Mouse (Mus musculus) limb, embryonic 10.5 days (tissue): ENCODE measurements around the gene Med19. TPM values are rescaled to one million over a fixed set of nuclear protein-coding genes. Genes with fewer than 3 reads are reported as not detected.
"Not testable (repeated sequence)": the region's sequence is repeated elsewhere in the genome, so short reads cannot be mapped to it uniquely, and the experiment has no call there.

Experiments used
- DNase-seq: peaks from one replicate; pipeline ENCODE4 v3.0.0-alpha.2; 2017; ENCODE audit warnings: low spot score
- H3K27ac ChIP-seq: fragments of 300-500 bp; sonication (generic); 2 replicates; pipeline ENCODE4 v1.5.1; 2016; ENCODE audit warnings: mild to moderate bottlenecking
- H3K27me3 ChIP-seq: fragments of 300-500 bp; sonication (generic); 2 replicates; pipeline ENCODE4 v1.6.1; 2016; ENCODE audit warnings: low read depth, mild to moderate bottlenecking; ENCODE audit not compliant: poor library complexity, severe bottlenecking
- H3K36me3 ChIP-seq: fragments of 300-500 bp; sonication (generic); 2 replicates; pipeline ENCODE4 v1.6.1; 2016; ENCODE audit warnings: mild to moderate bottlenecking, moderate library complexity
- H3K4me1 ChIP-seq: fragments of 300-500 bp; sonication (generic); 2 replicates; pipeline ENCODE4 v1.6.1; 2016
- H3K4me3 ChIP-seq: fragments of 300-500 bp; sonication (generic); 2 replicates; pipeline ENCODE4 v1.5.1; 2016; ENCODE audit warnings: mild to moderate bottlenecking, moderate library complexity
- H3K9me3 ChIP-seq: fragments of 300-500 bp; sonication (generic); replicated peaks from 2 replicates; pipeline ENCODE4 v1.6.1; 2016; ENCODE audit warnings: mild to moderate bottlenecking
- WGBS: fragments of 180-500 bp; shearing (Covaris S2); methylation state at CpG from one replicate; pipeline ENCODE4 v1.1.7; 2016; 5-methylcytosine and 5-hydroxymethylcytosine counted together
- polyA plus RNA-seq: library from polyadenylated mRNA; unstranded; fragments of >200 nt; fragmentation: Nextera tagmentation; extraction: Ambion mirVana; gene quantifications from 2 replicates; pipeline ENCODE4 v1.2.1, GENCODE M21; 2016

Med19 gene
- polyA plus RNA-seq, 1 experiment from 2014 or later, result 41.1 TPM

DNA sequence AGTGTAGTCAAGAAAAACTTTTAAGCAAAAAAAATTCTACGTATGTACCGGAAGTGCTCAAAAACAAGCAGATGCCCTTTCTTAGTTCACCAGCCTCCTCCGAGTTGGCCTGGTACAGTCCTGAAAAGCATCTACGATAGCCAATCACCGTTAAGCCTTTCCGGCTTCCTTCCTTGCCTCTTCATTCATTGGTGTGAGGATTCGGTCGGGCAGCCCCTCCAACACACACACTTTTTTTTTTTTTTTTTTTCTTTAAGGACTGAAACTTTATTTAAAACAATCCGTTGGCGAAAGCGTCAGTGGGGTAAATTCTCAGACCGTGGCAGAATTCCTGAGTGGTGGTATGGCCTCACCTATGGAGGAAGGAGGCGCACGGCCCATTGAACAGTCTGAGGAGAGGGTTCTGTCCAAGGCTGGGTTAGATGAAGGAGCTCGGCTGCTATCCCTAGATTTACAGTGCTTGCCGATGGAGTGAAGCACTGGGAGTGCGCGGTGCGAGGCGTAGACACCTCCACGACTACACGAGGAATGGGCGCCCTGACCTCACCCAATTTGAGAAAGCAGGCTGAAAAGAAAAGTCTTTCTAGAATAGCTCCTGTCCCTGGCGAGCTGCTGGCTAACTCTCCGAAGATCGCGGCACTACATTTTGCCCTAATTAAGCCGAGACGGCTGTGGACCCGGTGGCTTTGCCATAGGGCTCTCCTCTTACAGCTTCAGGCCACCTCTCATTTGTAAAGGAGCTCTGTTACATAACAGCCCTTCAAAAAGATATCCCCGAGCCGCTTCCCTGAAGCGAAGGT lies 37.6 kb downstream of the Med19 start:
- Histone ChIP-seq H3K27ac (peak overlapping the region; percentile 96), H3K27me3 (no peaks in the 10 kb centered on the region), H3K36me3 (peaks cover 8% of the 10 kb centered on the region), H3K4me3 (peak overlapping the region; percentile 83), H3K4me1 (peaks cover 19% of the 10 kb centered on the region), H3K9me3 (no peaks in the 10 kb centered on the region)
- WGBS, result under 1% methylated on average over 33 of the region's 33 CpGs
- peak; percentile 67 for DNase-seq

DNA sequence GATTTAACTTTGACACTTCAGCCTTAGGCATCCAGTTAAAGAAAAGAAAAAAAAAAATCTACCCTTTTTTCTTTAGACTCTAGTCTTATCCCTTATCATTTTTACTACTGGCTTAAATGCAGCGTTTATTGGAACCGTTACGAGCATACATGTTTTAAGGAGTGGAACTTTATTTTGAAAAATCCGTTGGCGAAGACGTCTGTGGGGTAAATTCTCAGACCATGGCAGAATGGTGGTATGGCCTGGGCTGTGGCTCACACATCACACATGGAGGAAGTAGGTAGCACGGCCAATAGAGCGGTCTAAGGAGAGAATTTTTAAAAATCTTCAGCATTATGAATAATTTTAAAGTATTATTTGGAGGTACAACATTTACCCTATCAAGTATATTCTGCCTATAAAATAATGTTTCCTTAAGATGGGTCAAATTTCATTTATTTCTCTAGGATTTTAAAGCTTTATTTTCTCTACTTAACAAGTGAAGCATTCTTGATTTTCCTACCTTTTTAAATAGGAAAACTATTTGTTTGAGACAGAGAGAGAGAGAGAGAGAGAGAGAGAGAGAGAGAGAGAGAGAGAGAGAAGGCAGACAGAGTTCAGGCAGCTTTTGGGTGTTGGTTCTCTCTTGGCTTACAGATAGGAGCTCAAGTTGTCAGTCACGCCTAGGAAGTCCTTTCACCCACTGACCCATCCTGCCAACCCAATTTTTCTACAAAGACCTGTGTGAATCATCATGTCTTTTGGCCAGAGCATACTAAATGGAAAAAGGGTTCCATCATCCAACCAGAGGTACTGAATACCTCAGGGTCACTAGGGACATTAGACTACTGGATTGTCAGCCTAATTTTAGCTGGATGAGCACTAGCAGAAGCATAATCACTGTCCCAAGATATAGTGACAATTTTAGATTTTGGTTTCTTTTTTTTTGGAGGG lies 38.5 kb downstream of the Med19 start:
- peak overlapping the region; percentile 96 for H3K27ac ChIP-seq
- 40% methylated on average over 9 of the region's 9 CpGs for WGBS
- peak overlapping the region; percentile 83 for H3K4me3 ChIP-seq
- H3K4me1 ChIP-seq, result peaks cover 19% of the 10 kb centered on the region
- no peak for DNase-seq
- H3K36me3 ChIP-seq, result peaks cover 8% of the 10 kb centered on the region
- no peaks in the 10 kb centered on the region for H3K27me3 ChIP-seq
- no peaks in the 10 kb centered on the region for H3K9me3 ChIP-seq

DNA sequence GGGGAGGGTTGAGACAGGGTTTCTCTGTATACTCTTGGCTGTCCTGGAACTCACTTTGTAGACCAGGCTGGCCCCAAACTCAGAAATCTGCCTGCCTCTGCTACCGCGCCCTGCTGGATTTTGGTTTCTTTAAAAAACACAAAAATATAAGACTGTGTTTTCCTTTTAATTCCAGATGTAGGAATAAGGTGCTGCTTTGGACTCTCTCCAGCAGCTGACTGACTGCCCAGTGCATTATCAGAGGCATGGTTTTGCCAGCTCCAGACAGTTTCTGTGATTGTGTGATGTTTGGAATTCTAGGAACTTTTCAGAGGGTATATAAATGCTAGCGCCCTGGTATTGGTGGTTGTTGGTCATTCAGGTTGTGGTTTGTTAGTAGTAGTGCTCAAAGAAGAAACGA lies 39.2 kb downstream of the Med19 start:
- H3K4me1 ChIP-seq, result peaks cover 19% of the 10 kb centered on the region
- H3K27me3 ChIP-seq, result no peaks in the 10 kb centered on the region
- H3K27ac ChIP-seq, result no peak overlapping the region
- 93% methylated on average over 4 of the region's 4 CpGs for WGBS
- H3K9me3 ChIP-seq, result no peaks in the 10 kb centered on the region
- no peak for DNase-seq
- H3K36me3 ChIP-seq, result peaks cover 14% of the 10 kb centered on the region
- no peak overlapping the region for H3K4me3 ChIP-seq

DNA sequence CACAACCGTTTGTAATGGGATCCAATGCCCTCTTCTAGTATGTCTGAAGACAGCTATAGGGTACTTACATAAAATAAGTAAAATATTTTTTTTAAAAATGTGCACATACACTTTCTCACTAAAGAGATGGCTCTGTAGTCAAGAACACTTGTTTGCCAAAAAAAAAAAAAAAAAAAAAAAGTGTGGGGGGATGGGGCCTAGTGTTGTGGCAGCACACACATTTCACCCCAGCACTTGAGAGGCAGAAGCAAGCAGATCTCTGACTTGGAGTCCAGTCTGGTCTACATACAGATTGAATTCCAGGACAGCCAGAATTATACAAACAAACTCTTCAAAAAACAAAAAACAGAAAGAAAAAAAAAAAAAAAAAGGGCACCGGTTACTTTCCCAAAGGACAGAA lies 42.5 kb downstream of the Med19 start:
- Histone ChIP-seq H3K4me1 (peaks cover 12% of the 10 kb centered on the region), H3K36me3 (peaks cover 45% of the 10 kb centered on the region), H3K9me3 (no peaks in the 10 kb centered on the region), H3K4me3 (no peak overlapping the region), H3K27me3 (no peaks in the 10 kb centered on the region), H3K27ac (no peak overlapping the region)
- DNase-seq, result no peak
- WGBS, result 93% methylated on average over 2 of the region's 2 CpGs

DNA sequence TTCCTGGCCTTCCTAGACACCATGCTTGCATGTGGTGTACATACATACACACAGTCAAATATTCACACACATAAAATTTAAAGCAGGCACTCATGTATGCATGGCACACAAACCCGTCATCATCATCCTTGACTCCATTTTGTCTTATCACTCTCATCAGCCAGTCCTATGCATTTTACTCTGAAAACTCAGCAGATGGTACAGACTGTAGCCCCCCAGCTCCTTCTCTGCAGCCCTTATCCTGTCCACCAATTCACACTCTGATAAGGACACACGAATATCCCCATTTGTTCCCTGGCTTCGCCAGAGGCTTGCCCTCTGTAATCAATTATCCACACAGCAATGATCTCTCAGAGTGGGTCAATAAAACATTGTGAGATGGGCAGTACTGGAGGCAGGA lies 43.0 kb downstream of the Med19 start:
- WGBS, result 82% methylated on average over 3 of the region's 3 CpGs

DNA sequence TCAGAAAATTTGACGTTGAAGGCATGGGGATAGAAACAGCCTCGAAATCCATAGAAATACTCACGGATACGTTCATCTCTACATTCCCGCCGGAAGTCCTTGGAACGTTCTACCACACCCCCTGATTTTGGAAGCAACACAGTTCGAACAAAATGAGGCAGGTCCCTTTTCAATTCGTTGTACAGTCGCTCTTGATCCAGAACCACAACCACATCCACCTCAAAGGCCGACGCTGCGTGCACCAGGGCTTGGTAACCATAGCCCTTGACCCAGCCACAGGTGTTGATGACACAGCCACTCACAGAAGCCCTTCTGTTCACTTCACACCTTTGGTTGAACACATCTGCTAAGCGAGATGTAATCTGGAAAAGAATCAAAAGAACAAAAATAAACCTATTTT lies 45.7 kb downstream of the Med19 start:
- Histone ChIP-seq H3K36me3 (peaks cover 46% of the 10 kb centered on the region), H3K9me3 (no peaks in the 10 kb centered on the region), H3K4me3 (no peak overlapping the region), H3K27me3 (no peaks in the 10 kb centered on the region), H3K4me1 (peaks cover 22% of the 10 kb centered on the region), H3K27ac (no peak overlapping the region)
- WGBS, result 94% methylated on average over 14 of the region's 14 CpGs
- no peak for DNase-seq

More for the DNA sequence above, 43.0 kb downstream of the Med19 start:
- Histone ChIP-seq H3K27me3 (no peaks in the 10 kb centered on the region), H3K4me1 (peaks cover 15% of the 10 kb centered on the region), H3K36me3 (peaks cover 46% of the 10 kb centered on the region), H3K27ac (no peak overlapping the region), H3K4me3 (no peak overlapping the region), H3K9me3 (no peaks in the 10 kb centered on the region)
- DNase-seq, result no peak

DNA sequence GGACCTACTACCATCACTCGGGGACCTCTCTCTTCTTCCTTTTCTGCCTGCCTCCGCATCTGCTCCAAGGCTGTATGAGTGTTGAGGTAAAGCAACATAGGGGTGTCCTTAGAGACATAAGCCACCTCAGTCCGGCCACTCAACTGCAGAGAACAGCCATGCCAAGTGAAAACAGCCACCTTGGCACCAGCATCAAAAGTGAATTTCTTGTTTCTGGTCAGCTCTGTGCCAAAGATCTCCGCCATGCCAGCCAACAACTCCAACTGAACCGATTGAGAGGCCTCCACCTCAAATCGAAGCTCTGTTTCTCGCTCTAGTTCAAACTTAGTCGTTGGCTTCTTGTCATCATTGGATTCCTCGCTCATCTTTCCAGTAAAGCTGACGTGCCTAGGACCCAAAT lies 47.6 kb downstream of the Med19 start:
- no peaks in the 10 kb centered on the region for H3K27me3 ChIP-seq

DNA sequence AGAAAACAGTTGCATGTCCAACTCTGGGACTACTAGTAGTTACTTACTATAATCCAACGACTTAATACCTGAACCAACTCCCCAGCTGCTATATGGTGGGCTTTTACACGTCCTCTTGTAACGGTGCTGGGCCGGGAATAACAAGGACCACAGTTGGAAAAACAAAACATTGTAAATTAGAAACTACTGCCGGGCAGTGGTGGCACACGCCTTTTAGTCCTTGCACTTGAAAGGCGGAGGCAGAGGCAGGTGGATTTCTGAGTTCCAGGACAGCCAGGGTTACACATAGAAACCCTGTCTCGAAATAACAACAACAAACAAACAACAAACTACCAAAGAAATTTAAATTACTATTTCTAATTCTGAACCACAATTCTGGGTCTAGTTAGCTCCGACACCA lies 48.5 kb downstream of the Med19 start:
- no peaks in the 10 kb centered on the region for H3K27me3 ChIP-seq
- peaks cover 22% of the 10 kb centered on the region for H3K4me1 ChIP-seq
- H3K4me3 ChIP-seq, result peak overlapping the region; percentile 66
- H3K36me3 ChIP-seq, result peaks cover 38% of the 10 kb centered on the region
- 5% methylated on average over 9 of the region's 9 CpGs for WGBS
- DNase-seq, result no peak
- no peaks in the 10 kb centered on the region for H3K9me3 ChIP-seq
- H3K27ac ChIP-seq, result peak overlapping the region; percentile 88

More for the DNA sequence above, 47.6 kb downstream of the Med19 start:
- H3K4me3 ChIP-seq, result no peak overlapping the region
- no peaks in the 10 kb centered on the region for H3K9me3 ChIP-seq
- DNase-seq, result no peak
- 95% methylated on average over 10 of the region's 10 CpGs for WGBS
- peaks cover 22% of the 10 kb centered on the region for H3K4me1 ChIP-seq
- H3K36me3 ChIP-seq, result peaks cover 46% of the 10 kb centered on the region
- no peak overlapping the region for H3K27ac ChIP-seq

DNA sequence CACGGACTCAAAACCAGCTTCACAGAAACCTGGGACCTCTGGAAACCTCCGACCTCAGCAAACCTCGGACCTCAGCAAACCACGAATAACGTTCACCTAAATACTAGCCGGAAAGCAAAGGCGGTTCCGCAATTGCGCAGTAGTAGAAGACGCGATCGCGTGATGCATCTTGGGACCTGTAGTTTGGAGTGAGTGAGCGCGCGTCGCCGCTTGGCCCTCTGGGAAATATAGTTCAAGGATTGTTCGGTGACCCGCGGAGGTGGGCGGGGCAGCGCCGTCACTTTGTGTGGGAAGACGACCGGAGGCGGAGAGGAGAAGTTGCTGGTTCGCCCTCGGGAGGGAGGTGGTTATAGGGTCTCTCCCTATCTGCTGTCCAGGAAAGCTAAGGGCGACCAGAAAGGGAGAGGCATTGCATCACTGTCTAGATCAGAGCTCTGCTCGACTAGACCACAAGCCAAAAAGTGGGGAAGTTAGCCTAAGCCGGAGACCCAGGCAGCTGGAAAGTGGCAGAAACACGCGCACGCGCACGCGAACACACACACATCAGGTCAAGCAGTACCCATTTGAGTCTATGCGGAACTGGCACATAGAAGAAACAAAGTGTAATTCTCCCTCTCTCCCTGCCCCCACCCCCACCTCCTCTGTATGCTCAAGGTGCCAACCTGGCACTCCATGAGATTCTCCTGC lies 49.1 kb downstream of the Med19 start, which contains the start of gene Clp1:
Gene Clp1 (minus strand): TSS at position 179 of the 687 bp plus-strand sequence.
- Histone ChIP-seq H3K27ac (peak within 1 kb of the TSS; percentile 88), H3K4me1 (peaks cover 22% of the 10 kb centered on the region), H3K9me3 (no peaks in the 10 kb centered on the region), H3K36me3 (peaks cover 33% of the 10 kb centered on the region), H3K4me3 (peak within 1 kb of the TSS; percentile 66), H3K27me3 (no peaks in the 10 kb centered on the region)
- under 1% methylated on average over 39 of the region's 39 CpGs for WGBS
- peak; percentile 95 for DNase-seq

DNA sequence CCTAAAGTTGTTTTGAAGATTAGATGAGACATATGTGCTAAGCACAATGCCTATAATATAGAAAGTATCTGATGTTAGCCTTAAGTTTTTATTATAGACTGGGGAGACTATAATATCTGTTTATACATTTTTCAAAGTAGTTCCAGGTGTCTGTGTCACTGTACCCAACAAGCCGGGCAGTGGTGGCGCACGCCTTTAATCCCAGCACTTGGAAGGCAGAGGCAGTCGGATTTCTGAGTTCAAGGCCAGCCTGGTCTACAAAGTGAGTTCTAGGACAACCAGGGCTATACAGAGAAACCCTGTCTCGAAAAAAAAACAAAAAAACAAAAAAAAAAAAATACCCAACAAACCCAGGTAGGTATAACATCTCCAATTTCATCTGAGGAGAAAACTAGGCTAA lies 50.0 kb downstream of the Med19 start:
- H3K27me3 ChIP-seq, H3K27ac ChIP-seq, H3K9me3 ChIP-seq, H3K4me3 ChIP-seq, DNase-seq: not testable (repeated sequence)
- Histone ChIP-seq H3K36me3 (peaks cover 27% of the 10 kb centered on the region), H3K4me1 (peaks cover 23% of the 10 kb centered on the region)
- 86% methylated on average over 5 of the region's 5 CpGs for WGBS

DNA sequence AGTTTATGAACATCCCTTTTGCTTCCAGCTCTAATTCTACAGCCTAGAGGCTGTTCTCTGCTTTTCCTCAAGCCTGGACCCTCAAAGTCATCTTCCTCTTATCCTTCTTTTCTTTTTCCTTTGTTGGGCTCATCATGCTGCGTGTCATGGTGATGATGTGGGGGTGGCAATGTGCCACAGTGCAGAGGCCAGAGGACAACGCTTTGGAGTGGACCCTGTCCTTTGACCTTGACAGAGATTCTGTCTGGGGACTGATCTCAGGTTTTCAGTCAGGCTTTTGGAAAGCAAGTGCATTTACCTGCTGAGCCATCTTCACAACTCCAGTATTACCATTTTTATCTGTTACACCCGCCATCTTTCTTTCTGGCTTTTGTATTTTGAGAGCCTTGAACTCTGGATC lies 53.0 kb downstream of the Med19 start:
- Histone ChIP-seq H3K4me3 (no peak overlapping the region), H3K36me3 (no peaks in the 10 kb centered on the region), H3K27me3 (no peaks in the 10 kb centered on the region), H3K27ac (no peak overlapping the region), H3K4me1 (peaks cover 44% of the 10 kb centered on the region), H3K9me3 (no peaks in the 10 kb centered on the region)
- no peak for DNase-seq
- WGBS, result 80% methylated on average over 3 of the region's 3 CpGs

DNA sequence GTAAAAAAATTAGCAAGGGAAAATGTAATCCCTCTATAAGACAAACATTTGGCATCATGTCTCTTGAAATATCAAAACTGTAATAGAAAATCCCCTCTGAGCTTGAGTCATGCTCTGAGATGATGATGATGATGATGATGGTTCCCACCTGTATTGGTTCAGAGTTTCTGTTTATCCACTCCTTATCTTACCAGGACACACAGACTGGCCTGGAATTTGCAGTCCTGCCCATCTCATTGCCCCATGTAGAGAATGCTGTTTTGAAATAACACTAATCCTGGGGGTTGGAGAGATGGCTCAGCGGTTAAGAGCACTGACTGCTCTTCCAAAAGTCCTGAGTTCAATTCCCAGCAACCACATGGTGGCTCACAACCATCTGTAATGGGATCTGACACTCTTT lies 54.2 kb downstream of the Med19 start:
- no peak for DNase-seq
- Histone ChIP-seq H3K27me3 (no peaks in the 10 kb centered on the region), H3K4me1 (peaks cover 48% of the 10 kb centered on the region), H3K27ac (no peak overlapping the region), H3K36me3 (no peaks in the 10 kb centered on the region), H3K4me3 (no peak overlapping the region), H3K9me3 (no peaks in the 10 kb centered on the region)
- WGBS, result 84% methylated on average over 1 of the region's 1 CpGs
